Mouse (Mus musculus): ENCODE results near the gene Cdhr2.
A peak's percentile ranks its signal among the peaks of the same experiment; 100 is the strongest.

Gene Cdhr2

DNA sequence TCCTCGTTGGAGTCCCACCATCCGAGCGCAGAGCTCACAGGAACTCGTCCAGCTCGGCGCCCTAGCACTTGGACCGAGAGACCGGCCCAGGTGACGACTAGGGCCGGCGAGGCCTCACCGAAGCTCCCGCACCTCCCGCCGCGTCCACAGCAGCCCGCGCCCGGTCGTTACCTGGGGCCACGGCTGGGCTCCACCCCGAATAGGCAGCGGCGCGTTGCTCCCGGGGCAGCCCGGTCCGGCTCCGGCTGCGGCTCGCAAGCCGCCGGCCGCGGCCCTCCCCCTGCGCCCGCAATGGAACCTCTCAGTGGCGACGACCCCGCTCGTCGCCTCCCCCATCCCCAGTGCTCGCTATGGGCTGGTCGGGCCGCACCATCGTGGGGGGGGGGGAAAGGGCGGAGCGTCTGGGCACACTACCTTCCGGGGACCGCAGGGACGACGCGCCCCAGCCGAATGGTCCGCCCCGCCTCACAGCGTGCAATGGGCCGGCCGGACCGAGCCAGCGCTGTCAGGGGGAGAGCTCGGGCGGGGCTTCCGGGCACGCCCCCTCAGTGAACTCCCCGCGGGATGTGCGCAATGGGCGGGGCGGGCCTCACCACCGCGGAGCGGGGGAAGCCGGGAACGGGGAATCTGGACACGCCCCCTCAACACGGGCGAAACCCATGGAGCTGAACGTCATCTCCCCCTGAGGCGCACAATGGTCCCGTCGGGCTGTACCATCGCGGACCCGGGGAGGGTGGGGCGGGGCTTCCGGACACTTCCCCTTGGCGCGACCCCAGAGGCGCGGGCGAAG, 7.5 kb upstream of the Cdhr2 start, which contains the start of gene Rnf44:
Rnf44 (minus strand) TSS at position 350 of the 790 bp plus-strand sequence.
- DNase-seq (ENCODE audit: low spot score in 2 of 2) = peak; percentile 98

GRCm38 (mm10) chr13:54694348-54695060, 6.8 kb upstream of the Cdhr2 start:
- no peak for DNase-seq (ENCODE audit: low spot score in 2 of 2)

DNA sequence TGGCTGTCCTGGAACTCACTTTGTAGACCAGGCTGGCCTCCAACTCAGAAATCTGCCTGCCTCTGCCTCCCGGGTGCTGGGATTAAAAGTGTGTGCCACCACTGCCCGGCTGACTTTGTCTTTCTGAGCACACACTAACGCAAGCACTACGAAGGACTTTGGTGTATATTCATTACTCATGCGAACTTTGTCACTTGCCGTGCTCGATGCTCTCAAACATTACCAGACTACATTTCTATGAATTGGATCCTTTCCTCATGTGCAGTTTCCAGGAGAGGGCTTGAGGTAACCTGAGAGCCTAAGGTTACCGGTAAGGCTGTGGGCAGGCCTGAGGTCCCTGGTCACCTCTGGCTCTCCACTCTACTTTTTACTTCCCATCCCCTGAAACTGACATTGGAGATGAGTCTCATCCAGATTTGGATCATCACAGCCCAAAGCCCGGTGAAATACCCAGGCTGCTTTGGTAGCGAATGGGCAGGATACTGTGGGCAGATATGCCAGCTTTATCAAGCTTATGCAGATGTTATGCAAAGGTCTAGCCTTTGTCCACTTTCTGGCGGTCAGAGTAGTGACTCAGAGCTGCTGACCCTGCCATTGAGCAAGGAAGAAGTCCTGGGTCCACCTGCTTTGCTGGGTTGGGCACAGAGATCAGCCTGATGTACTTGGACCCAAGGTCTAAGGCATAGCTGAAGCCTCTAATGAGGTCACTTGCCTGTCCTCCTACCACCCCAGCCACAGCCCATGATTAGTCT, 5.6 kb upstream of the Cdhr2 start:
- DNase-seq (ENCODE audit: low spot score in 2 of 2) = no peak

DNA sequence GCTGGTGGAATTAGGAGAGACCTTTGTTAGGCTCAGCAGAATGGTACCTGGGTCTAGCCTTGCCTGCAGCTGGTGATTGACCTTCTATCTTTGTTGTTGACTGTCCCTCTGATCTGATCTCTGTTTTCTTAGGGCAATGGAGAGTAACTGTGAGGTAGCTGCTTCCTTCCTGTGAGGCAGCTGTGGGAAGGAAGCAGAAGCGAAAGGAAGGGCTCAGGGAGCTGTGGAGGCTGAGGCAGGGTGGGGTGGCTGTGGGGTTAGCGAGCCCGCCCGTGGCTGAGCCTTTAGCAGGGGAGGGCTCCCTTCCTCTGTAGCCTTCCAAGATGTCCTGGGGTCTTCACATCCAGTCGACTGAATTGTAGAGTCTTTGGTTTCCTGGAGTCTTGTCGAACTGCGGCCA, 1.2 kb downstream of the Cdhr2 start:
- no peak for DNase-seq (ENCODE audit: low spot score in 2 of 2)

- no peak for DNase-seq (ENCODE audit: low spot score in 2 of 2)
These were observed 3.6 kb downstream of the Cdhr2 start for GRCm38 (mm10) chr13:54704890-54705289.

DNA sequence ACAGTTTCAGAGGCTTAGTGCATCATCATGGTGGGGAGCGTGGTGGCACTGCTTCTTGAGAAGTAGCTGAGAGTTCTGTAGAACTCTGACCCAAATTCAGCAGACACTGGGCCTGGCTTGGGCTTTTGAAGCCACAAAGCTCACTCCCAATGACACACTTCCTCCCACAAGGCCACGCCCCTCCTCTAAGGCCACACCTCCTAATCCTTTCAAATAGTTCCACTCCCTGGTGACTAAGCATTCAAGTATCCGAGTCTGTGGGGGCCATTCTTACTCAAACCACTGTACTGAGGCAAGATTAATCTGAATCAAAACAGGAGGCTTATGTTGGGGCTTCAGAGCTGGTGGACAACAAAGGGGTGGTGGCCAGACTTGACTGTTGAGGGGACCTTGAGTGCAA, 9.6 kb downstream of the Cdhr2 start:
- DNase-seq (ENCODE audit: low spot score in 2 of 2) = no peak

DNA sequence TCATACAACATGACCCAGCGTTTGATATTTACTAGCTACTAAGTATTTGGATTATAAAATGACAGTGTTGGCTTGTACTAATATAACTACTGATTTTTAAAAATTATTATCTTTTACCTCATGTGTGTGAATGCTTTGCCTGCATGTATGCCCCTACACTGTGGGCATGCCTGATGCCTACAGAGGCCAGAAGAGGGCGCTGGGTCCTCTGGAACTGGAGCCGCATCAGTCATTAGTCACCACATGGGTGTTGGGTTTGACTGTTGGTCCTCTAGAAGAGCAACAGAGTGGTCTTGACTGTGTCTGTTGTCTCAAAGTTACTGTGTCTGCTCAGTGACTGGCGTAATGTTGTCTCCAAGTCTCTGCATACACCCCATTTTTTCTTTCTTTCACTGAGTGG, 13.1 kb downstream of the Cdhr2 start:
- DNase-seq (ENCODE audit: low spot score in 2 of 2) = no peak

- no peak for DNase-seq (ENCODE audit: low spot score in 2 of 2)
These were observed 13.7 kb downstream of the Cdhr2 start for GRCm38 (mm10) chr13:54714996-54715395.

GRCm38 (mm10) chr13:54716916-54717315, 15.7 kb downstream of the Cdhr2 start:
- DNase-seq (ENCODE audit: low spot score in 2 of 2) = peak; percentile 71 to 76

GRCm38 (mm10) chr13:54723143-54723542, 21.9 kb downstream of the Cdhr2 start:
- no peak for DNase-seq (ENCODE audit: low spot score in 2 of 2)

- no peak for DNase-seq (ENCODE audit: low spot score in 2 of 2)
These were observed 24.9 kb downstream of the Cdhr2 start for GRCm38 (mm10) chr13:54726131-54726530.

DNA sequence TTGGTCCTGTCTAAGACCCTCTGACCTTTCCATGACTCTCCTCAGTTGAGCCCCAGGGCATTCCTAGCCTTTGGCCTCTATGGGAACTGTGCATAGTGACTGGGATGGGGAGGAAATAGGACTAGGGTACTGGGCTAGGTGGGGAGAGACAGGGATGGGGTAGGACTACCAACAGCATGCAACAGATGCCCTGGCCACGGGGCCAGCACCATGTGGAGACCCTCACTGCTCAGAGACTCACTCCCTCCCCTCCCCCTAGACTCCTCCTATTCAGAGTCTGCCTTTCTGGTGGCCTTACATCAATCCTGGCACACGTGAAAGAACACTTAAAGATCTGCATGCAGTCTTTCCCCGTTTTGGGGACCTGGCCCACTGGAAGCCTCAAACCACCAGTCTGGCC, 35.7 kb downstream of the Cdhr2 start:
- no peak for DNase-seq (ENCODE audit: low spot score in 2 of 2)

DNA sequence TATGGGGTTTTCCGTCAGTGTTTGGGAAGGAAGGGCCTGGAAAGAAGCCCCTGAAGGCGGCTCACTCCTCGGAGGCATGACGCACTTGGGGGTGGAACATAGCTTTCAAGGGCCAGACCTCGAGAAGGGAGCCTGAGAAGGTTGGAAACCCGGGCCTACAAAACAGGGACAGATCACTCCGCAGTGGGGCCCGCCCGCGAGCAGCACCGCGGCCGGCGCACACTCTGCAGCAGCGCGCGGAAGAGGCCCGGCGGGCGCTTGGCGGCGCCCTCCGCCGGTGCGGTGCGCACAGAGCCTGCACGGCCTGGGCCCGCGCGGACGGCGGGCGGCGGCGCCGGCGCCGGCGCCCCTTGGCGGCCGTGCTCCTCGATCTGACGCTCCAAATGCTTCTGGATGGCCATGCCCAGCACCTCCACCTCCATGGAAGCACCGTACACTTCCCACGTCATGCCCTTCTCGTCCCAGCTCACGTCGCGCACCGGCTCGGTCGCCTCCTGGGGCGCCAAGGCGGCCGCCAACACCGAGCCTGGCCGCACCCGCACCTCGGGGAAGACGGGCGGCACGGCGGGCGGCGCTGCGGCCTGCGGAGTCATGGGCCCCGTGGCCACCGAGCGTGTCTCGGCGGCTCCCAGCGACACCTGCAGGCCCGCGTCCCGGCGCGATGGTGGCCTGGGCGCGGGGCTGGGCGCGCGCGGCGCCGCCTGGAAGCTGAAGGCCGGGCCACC, 36.4 kb downstream of the Cdhr2 start:
- no peak for DNase-seq (ENCODE audit: low spot score in 2 of 2)

DNA sequence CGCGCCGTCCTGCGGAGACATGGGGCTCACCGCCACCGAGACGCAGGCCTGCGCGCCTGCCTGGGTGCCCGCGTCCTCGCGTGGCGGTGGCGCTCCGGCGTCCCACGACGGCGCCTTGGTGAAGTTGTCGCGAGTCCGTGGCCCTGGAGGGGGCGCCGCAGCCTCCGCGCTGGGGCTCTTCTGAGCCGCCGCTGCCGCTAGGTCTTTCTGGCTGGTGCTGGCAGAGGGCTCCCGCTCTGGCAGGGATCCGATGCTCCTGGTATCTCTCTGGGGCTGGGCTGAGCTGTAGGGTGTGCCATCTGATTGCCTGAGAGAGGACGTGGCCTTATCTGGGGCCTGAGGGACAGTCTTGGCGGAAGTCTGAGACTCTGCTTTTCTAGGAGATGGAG, 36.9 kb downstream of the Cdhr2 start:
- no peak for DNase-seq (ENCODE audit: low spot score in 2 of 2)

DNA sequence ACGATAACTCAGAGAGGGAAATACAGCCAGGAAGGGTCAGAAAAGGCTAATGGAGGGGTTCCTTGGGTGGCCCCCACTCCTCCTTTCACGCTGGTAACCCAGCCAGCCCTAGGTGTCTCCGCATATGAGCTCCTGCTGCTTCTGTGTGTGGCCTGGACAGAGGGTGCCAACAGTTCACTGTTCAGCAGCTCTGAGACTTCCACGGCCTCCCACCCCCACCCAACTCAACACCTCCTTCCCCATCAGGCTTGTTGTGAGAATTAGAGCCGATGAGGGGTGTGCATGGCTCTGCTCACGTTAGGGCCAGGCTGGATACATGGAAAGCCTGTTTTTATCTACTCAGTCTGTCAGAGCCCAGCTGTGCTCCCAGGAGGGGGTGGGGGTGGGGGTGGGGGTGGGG, 44.8 kb downstream of the Cdhr2 start:
- no peak for DNase-seq (ENCODE audit: low spot score in 2 of 2)

- DNase-seq (ENCODE audit: low spot score in 2 of 2) = no peak
These were observed 45.6 kb downstream of the Cdhr2 start for GRCm38 (mm10) chr13:54746896-54747295.

- no peak for DNase-seq (ENCODE audit: low spot score in 2 of 2)
These were observed 46.9 kb downstream of the Cdhr2 start for GRCm38 (mm10) chr13:54748190-54748589.

GRCm38 (mm10) chr13:54748721-54749060, 47.4 kb downstream of the Cdhr2 start:
- DNase-seq (ENCODE audit: low spot score in 2 of 2) = no peak

DNA sequence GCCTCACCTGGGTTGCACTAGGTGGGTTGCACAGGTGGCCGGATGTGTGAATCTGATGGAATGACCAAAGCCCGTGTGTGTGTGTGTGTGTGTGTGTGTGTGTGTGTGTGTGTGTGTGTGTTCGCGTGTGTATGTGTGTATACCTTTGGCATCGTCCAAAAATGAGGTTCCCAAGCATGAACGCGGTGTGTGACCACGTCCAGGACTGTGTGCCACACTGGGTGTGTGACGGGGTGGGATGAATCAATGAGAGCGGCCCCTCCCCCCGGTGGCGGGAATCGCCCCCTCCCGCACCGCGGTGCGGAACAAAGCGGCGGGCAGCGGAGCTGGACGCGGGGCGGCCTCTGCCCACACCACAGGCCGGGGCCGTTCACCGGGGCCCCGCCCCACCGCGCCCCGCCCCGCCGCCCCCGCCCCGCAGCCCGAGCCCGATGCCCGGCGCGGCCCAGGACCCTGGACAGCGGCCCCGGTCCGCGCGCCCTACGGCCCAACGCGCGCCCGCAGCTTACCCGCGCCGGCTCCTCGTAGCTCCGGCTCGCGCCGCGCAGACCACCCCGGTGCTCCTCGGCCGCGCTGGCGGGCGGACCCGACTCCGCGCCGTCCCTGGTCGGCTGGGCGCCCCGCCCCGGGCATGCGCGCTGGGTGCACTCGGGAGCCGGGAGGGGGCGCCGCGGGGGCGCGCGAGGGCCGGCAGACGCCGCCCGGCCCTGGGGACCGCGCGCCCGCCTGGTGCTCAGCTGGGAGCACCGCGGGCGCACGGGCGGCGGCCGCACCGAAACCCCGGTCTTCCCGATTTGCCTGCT, 48.0 kb downstream of the Cdhr2 start:
- no peak for DNase-seq (ENCODE audit: low spot score in 2 of 2)

DNA sequence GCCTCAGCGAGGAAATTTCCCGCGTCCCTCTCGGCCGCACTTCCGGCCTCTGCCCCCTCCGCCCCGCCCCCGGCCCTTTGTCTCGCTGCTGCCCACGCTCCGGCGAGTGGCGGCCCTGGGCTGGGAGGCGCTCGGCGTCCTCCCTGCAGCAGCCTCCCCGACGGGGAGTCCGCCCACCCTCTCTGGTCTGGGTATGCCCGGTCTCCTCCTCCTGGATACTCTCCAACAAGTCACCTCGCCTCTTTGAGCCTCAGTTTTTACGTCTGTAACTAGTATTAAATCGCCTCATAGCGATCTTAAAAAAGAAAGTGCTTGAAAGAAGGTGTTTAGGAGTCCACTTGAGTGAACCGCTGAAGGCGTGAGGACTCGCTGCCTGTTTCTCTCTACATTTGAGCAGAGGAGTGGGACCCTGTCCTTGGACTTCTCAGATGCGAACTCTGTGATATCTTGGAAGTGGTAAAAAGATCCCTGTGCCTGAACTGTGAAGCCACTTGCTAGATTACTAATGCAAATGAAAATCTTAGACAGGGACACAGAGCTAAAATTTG, 48.7 kb downstream of the Cdhr2 start, which contains the start of gene Gprin1:
Gprin1 (minus strand) TSS at position 11 of the 548 bp plus-strand sequence.
- no peak for DNase-seq (ENCODE audit: low spot score in 2 of 2)

DNA sequence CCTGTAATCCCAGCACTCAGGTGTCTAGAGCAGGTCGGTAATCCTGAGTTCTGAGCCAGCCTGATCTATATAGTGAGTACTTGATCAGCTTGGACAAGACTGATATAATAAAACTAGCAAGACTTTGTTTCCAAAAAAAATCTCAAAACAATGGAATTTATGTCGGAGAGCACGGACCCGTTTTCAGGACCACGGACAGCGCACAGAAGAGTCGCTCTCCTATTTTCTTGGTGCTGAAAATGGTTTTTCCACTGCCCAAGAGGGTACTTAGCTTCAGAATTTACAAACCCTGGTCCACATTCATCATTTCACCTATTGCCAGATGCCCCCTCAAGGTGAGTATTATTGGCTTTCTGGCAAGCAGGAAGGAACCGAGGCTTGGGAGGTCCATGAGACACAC, 49.4 kb downstream of the Cdhr2 start:
- no peak for DNase-seq (ENCODE audit: low spot score in 2 of 2)
